Mouse (Mus musculus): ENCODE results near the gene Hmgcs2.
"Not testable (repeated sequence)": the region's sequence is repeated elsewhere in the genome, so short reads cannot be mapped to it uniquely, and the experiment has no call there.

The Hmgcs2 gene

DNA sequence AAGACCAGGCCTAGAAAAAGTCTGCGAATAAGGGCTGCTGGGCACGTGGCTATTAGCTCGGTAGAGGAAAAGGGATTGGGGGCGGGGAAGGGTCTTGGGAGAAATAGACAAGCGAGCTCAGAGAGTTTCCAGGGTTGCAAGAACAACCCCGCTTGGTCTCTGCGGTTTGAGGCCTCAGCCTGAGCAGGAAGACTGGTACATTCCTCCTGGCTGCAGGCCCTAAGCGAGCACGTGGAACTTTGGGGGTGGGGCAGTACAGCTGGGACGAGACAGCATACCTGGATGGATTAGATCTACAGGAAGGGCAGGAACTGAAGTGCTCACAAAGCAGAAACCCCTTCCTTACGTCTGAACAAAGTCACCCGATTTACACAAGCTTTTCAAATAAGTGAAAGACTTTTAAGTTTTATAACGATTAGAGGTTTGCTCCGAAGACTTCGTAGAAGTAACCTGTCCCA is 58.4 kb downstream of the Hmgcs2 start:
- in situ Hi-C loops (cut with MboI) = no loop called here

DNA sequence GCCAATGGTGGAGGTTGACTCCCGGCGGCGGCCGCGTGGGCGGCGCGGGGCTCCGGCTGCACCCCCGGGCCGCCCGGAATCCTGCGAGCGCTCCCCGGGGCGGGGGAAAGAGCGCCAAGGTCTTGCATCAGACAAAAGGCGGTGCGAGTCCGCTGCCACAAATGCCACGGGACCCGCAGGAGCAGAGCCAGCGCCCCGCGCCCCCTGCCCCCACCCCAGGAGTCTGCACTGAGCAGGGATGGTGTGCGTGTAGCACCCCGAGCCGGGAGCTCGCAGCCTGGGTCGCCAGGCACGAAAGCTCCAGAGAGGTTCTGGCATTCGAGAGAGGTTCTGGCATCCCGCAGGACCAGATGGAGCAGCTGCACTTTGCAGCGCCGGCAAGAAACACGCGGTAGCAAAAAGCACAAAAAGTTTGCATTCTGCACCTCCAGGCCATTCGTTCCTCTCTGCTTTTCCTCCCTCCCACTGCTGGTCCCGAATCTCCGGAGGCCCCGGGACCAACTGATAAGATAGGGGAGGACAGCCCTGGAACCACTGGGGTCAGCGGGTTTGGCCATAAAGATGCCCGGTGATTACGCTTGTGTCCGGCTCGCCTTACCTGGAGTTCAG is 59.0 kb downstream of the Hmgcs2 start:
- in situ Hi-C loops (cut with MboI) = no loop called here

- in situ Hi-C loops (cut with MboI) = not testable (repeated sequence)
Observed at GRCm38 (mm10) chr3:98339706-98340109, 59.5 kb downstream of the Hmgcs2 start, which contains the start of gene Phgdh. Gene Phgdh, minus strand, starts transcription at chr3:98339990.

DNA sequence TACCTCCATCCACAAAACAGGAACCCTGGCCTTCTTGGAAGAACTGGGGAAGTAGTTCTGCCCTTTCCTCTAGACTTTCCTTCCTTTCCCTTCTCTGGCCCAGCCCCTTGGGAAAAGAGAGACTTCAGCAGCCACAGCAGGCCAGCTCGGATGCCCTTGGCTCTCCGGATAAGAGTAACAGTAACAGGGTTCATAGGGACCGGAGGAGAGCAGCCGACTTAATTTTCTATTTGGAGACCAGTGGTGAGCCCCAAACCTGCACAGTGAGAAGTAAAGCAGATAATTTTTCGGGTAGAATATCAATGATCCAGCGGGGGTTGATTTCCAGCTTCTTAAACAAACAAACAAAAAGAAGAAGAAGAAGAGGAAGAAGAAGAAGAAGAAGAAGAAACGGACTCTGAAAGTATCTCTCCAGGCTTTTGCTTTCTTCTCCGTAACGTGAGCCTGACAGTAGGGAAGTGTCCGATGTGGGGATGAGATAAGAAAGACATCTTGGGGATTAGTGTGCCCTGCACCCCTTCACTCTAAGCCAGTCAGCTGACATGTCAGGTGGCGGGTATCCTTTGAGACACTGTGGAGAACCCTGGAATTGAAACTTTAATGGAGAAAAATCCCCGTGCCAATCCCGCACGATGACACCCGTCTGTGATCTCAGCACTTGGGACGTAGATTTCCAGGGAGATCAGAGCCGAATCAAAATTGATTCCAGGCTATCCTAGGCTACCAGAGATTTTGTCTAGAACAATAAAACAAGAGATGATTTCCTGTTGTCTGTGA is 60.8 kb downstream of the Hmgcs2 start:
- in situ Hi-C loops (cut with MboI) = no loop called here

- in situ Hi-C loops (cut with MboI) = no loop called here
Observed at GRCm38 (mm10) chr3:98343235-98343634, 63.0 kb downstream of the Hmgcs2 start.

DNA sequence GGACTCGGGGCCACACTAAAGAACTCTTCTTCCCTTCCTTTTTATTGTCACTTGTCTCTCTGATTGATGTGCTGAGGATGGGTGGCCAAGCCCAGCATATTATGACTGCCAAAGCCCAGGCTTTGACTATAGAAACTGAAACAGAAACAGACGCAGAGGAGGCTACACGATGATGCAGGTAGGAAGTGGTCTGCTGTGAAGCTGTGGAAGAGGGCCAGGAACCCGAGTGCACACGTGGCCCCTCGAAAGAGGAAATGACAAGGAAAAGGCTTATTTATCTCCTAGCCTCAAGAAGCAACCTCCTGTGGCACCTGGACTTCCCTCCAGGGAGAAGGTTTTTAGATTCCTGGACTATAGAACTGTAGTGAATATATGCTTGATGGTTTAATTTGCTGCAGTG is 67.9 kb downstream of the Hmgcs2 start:
- in situ Hi-C loops (cut with MboI) = no loop called here

DNA sequence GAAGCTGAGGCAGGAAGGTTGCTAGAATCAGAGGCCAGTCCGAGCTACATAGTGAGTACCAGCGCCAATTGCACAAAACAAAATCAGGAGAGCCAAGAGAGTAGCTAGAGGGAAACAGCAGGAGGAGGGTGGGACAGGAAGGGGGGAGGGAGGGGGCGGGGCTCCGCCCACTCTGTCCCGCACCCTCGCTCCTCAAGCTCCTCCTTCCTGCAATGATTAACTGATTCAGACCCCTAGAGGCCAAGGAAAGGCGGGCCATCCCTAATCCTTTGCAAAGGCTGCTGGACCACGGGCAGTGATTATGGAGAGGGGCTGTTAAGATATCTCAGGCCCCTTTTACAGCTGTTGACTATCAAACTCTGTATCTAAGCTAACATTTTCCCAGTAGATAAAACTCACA is 68.5 kb downstream of the Hmgcs2 start:
- in situ Hi-C loops (cut with MboI) = no loop called here

DNA sequence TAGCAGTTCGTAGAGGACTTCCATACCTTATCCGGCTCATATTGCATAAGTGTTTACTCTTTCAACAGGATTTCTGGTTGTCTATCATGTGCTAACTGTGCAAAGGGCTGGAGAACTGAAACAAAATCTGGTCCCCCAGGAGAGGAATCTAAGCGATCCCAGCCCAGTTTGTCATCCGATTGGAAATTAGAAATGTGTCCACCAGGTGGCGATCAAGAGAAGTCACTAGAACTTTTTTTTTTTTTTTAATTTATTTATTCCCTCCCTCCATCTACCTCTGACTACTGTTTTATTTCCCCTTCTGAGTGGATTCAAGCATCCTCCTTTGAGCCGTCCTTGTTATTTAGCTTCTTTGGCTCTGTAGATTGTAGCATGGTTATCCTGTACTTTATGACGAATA is 73.7 kb downstream of the Hmgcs2 start:
- in situ Hi-C loops (cut with MboI) = no loop called here

DNA sequence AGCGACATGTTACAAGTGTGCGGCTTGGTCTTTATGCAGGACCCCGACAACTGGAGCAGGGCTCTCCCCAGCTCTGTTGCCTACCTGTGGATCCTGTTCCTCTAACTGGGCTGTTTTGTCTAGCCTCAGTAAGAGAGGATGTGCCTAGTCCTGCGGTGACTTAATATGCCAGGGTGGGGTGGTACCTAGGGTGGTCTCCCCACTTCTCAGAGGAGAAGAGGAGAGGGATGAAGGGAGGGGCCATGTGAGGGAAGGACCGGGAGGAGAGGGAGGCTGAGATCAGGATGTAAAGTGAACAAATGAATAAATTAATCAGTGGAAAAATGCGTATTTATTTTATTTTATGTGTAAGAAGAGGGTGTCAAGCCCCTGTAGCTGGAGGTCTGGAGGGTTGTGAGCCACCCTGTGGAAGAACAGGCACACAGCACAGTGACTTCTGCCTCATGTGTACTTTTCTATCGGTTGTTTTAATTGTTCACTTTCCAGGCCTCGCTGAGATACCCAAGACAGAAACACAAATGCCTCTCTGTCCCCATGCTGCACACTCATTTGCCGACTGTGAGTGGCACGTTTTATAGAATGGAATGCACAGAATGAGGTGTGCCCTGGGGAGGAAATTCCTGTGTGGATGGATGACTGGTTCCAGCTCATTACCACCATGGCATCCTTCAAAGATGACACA is 75.2 kb downstream of the Hmgcs2 start:
- in situ Hi-C loops (cut with MboI) = no loop called here

GRCm38 (mm10) chr3:98356026-98356365 is 75.8 kb downstream of the Hmgcs2 start:
- in situ Hi-C loops (cut with MboI) = no loop called here

- in situ Hi-C loops (cut with MboI) = no loop called here
Observed at GRCm38 (mm10) chr3:98356632-98357370, 76.6 kb downstream of the Hmgcs2 start.
